In the genomic region with DNA sequence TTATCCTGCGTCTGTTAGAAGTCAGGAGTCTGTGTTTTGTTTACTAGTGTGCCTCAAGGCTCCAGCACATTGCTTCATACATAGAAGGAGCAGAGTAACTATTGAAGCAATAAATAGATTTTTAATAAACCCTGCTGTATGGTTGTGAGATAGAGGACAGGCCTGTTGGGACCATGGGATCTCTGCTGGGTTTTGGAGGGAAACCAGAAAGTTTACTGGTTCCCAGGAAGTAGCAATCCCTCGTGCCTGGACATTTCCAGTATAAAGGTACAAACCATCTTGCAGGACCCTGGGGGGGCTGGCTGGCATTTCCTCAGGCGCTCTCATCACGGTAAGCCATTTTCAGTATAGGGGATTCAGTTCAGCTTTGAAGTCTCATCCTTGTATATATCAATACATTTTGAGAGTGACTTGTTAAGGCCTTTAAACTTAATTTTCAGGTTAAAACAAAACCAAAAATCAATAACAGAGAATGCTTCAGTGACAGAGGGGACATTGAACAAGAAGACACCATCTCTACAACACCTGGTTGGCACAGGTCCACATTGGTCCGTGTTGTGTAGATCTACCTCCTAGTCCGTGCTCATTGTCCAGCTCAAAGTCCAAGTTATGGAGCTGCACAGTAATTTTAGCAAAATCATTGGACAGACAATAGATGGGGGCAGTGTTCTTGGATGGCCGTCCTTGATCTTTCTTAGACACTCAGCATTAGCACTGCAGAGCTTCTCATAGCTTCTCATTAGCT, we compare ENCODE assay signal across 13 mouse cellular contexts. TPM values are rescaled to one million over a fixed set of nuclear protein-coding genes. Genes with fewer than 3 reads are reported as not detected.
DNase-seq lines count a peak whose midpoint lies in the region; ATAC-seq lines count a peak whose summit lies in the region.
"Had no signal": no experiment of that assay in that cellular context is flagged by ENCODE, and none has a peak within 500 bp of the region (broad histone marks: within the 10 kb centered on the region; RNA-seq: fewer than 3 reads in every experiment).

No protein-coding gene starts in this region.

- H3K27ac ChIP-seq in heart, embryonic 13.5 days (replicated peaks), result peak overlapping the region; percentile 90
- peak overlapping the region; percentile 64 for H3K27ac ChIP-seq in kidney, embryonic 16.5 days (ENCODE audit: low read length)
- H3K27ac ChIP-seq in brown adipose tissue, adult 24 weeks (replicated peaks; ENCODE audit: low read depth, low read length), result peak overlapping the region; percentile 71
- peak overlapping the region; percentile 74; the same call in 1 of the 2 replicates for H3K27ac ChIP-seq in intestine, embryonic 15.5 days
- H3K27ac ChIP-seq: hindbrain, embryonic 10.5 days; liver, embryonic 12.5 days; midbrain, embryonic 10.5 days had no signal

- peaks cover 31% of the 10 kb centered on the region for H3K4me1 ChIP-seq in heart, embryonic 13.5 days
- H3K4me1 ChIP-seq in kidney, embryonic 16.5 days (ENCODE audit: insufficient read depth, low read length), result peaks cover 40% of the 10 kb centered on the region
- H3K4me1 ChIP-seq in brown adipose tissue, adult 24 weeks (ENCODE audit: control insufficient read depth, insufficient read depth, insufficient read length, low read length), result peaks cover 34% of the 10 kb centered on the region
- peaks cover 19% of the 10 kb centered on the region; the same call in 1 of the 2 replicates for H3K4me1 ChIP-seq in intestine, embryonic 15.5 days (replicated peaks)
- H3K4me1 ChIP-seq: liver, embryonic 12.5 days had no signal

- DNase-seq in heart, postnatal 4 days, result no peak
- no peak for DNase-seq in kidney, adult 8-10 months
- no peak for DNase-seq in left cerebral cortex, postnatal 4 days
- DNase-seq: cerebellum, adult 8-10 months; right cerebral cortex, adult 18-20 months had no signal

- 79% methylated on average over 7 of the region's 7 CpGs for WGBS in heart, embryonic 13.5 days
- 82% methylated on average over 7 of the region's 7 CpGs for WGBS in kidney, embryonic 16.5 days
- 72% methylated on average over 7 of the region's 7 CpGs for WGBS in intestine, embryonic 15.5 days

- H3K9me3 ChIP-seq in heart, embryonic 13.5 days, result no peaks in the 10 kb centered on the region
- H3K9me3 ChIP-seq in kidney, embryonic 16.5 days (ENCODE audit: low read length), result no peaks in the 10 kb centered on the region
- no peaks in the 10 kb centered on the region for H3K9me3 ChIP-seq in intestine, embryonic 15.5 days
- H3K9me3 ChIP-seq: hindbrain, embryonic 10.5 days; liver, embryonic 12.5 days; midbrain, embryonic 10.5 days had no signal

- no peak for ATAC-seq in heart, embryonic 13.5 days (ENCODE audit: extremely low read depth, insufficient number of reproducible peaks, low FRiP score, low TSS enrichment)
- ATAC-seq in kidney, embryonic 16.5 days (ENCODE audit: low FRiP score, low TSS enrichment), result no peak
- ATAC-seq in intestine, embryonic 15.5 days, result no peak
- ATAC-seq: liver, embryonic 12.5 days; Patski had no signal

- H3K4me2 ChIP-seq in heart, embryonic 13.5 days, result no peak overlapping the region
- H3K4me2 ChIP-seq in kidney, embryonic 16.5 days (replicated peaks; ENCODE audit: low read depth, low read length), result no peak overlapping the region
- no peak overlapping the region for H3K4me2 ChIP-seq in intestine, embryonic 15.5 days (replicated peaks)
- H3K4me2 ChIP-seq: liver, embryonic 12.5 days had no signal

- no peak overlapping the region for H3K9ac ChIP-seq in heart, embryonic 13.5 days
- H3K9ac ChIP-seq in kidney, embryonic 16.5 days (replicated peaks; ENCODE audit: low read length), result no peak overlapping the region
- no peak overlapping the region for H3K9ac ChIP-seq in intestine, embryonic 15.5 days
- H3K9ac ChIP-seq: liver, embryonic 12.5 days had no signal

- H3K27me3 ChIP-seq in heart, embryonic 13.5 days (replicated peaks), result no peaks in the 10 kb centered on the region
- no peaks in the 10 kb centered on the region for H3K27me3 ChIP-seq in kidney, embryonic 16.5 days (ENCODE audit: insufficient read depth, low read length)
- H3K27me3 ChIP-seq in intestine, embryonic 15.5 days (replicated peaks), result no peaks in the 10 kb centered on the region
- H3K27me3 ChIP-seq: Patski had no signal

- intact Hi-C loops in left cerebral cortex, postnatal 4 days (cut with DNase I), result no loop called here

- no peak overlapping the region for H3K4me3 ChIP-seq in heart, embryonic 13.5 days
- H3K4me3 ChIP-seq in kidney, embryonic 16.5 days (ENCODE audit: low read length), result no peak overlapping the region
- H3K4me3 ChIP-seq in brown adipose tissue, adult 24 weeks (ENCODE audit: insufficient read depth, low read depth, low read length), result no peak overlapping the region
- H3K4me3 ChIP-seq in intestine, embryonic 15.5 days (replicated peaks), result no peak overlapping the region
- H3K4me3 ChIP-seq: hindbrain, embryonic 10.5 days; liver, embryonic 12.5 days; midbrain, embryonic 10.5 days had no signal

- no peaks in the 10 kb centered on the region for H3K36me3 ChIP-seq in heart, embryonic 13.5 days
- no peaks in the 10 kb centered on the region for H3K36me3 ChIP-seq in kidney, embryonic 16.5 days (ENCODE audit: insufficient read depth, low read length)
- no peaks in the 10 kb centered on the region for H3K36me3 ChIP-seq in intestine, embryonic 15.5 days
- H3K36me3 ChIP-seq: hindbrain, embryonic 10.5 days; liver, embryonic 12.5 days; midbrain, embryonic 10.5 days had no signal

RNA-seq across cellular contexts. Expression of a gene that starts 11.7 kb away (rescaled TPM):
- 46.9 and 48.3 TPM in 2 replicates for polyA plus RNA-seq in heart, embryonic 13.5 days (2015; fragmentation: Nextera tagmentation; extraction: Ambion mirVana)
- total RNA-seq in heart, postnatal 4 days (2021), result 100 to 1,000 TPM in 1 of 2 experiments, 10 to 100 TPM in 1; 97.5 to 106 TPM
- polyA plus RNA-seq in kidney, embryonic 16.5 days (2015; fragmentation: Nextera tagmentation; extraction: Ambion mirVana), result 76.2 and 80.2 TPM in 2 replicates
- polyA plus RNA-seq in brown adipose tissue, adult 24 weeks (2012; ENCODE audit: insufficient read depth, insufficient read length, missing spikeins), result 13.4 and 18.7 TPM in 2 replicates
- polyA plus RNA-seq in intestine, embryonic 15.5 days (2015; fragmentation: Nextera tagmentation; extraction: Ambion mirVana), result 38.5 and 43.0 TPM in 2 replicates
- 10 to 100 TPM; 26.5 to 27.2 TPM for total RNA-seq in left cerebral cortex, postnatal 4 days (2021)
